Mouse (Mus musculus): ENCODE measurements around the gene Glycam1.
A peak's percentile ranks its signal among the peaks of the same experiment; 100 is the strongest.

Gene Glycam1

GRCm38 (mm10) chr15:103518600-103519385 is 46.1 kb downstream of the Glycam1 start:
- DNase-seq = no peak

GRCm38 (mm10) chr15:103514914-103515313 is 50.0 kb downstream of the Glycam1 start:
- DNase-seq = no peak

- DNase-seq = peak; percentile 39 to 60
Observed at GRCm38 (mm10) chr15:103514119-103514518, 50.8 kb downstream of the Glycam1 start.

- DNase-seq = no peak
Observed at GRCm38 (mm10) chr15:103513621-103514031, 51.3 kb downstream of the Glycam1 start.
